Mouse (Mus musculus) CD4-positive, CD25-positive, alpha-beta regulatory T cell, adult 4 months (primary cell): Measurements from ENCODE around the gene Rmi1. TPM values are rescaled to one million over a fixed set of nuclear protein-coding genes. Genes with fewer than 3 reads are reported as not detected.

ENCODE experiments used
- polyA plus RNA-seq, 2 experiments: library from polyadenylated mRNA; unstranded; fragments of 100-300 nt; shearing (Covaris generic); gene quantifications; one replicate each; pipeline ENCODE4 v1.2.1; 2017

The Rmi1 gene
- polyA plus RNA-seq, 2 experiments from 2014 or later = 21.0 to 23.5 TPM

Other genes starting within 250 kb of the Rmi1 start
- 100 to 1,000 TPM; 260 to 314 TPM for gene Idnk, start 244.6 kb upstream of the Rmi1 start, polyA plus RNA-seq
- gene Ubqln1, start 186.6 kb upstream of the Rmi1 start, polyA plus RNA-seq = 10 to 100 TPM; 14.2 to 21.1 TPM
- under 1 TPM; 0.52 to 0.86 TPM for gene Gkap1, start 126.5 kb upstream of the Rmi1 start, polyA plus RNA-seq
- gene Kif27, start 43.1 kb upstream of the Rmi1 start, polyA plus RNA-seq = not detected
- gene 2210016F16Rik, start 17.0 kb upstream of the Rmi1 start, polyA plus RNA-seq = 10 to 100 TPM; 11.7 to 15.1 TPM
- 1,000 to 10,000 TPM; 2,078 to 2,363 TPM for gene Hnrnpk, start 1.1 kb downstream of the Rmi1 start, polyA plus RNA-seq
- under 1 TPM in 1 of 2 experiments, not detected in 1; 0.63 TPM for gene Slc28a3, start 208.6 kb downstream of the Rmi1 start, polyA plus RNA-seq